Mouse (Mus musculus) brain, embryonic 14.5 days (tissue): ENCODE measurements around the gene Snap25.

ENCODE experiments used
- CTCF ChIP-seq: fragments of 200-500 bp; IDR thresholded peaks from 2 replicates; pipeline ENCODE4 v1.5.1; 2012; ENCODE audit warnings: inconsistent platforms, mild to moderate bottlenecking, moderate library complexity, borderline replicate concordance; ENCODE audit not compliant: insufficient read depth, insufficient read length; ENCODE audit errors: extremely low read depth
- POLR2A ChIP-seq: fragments of 200-500 bp; IDR thresholded peaks from 2 replicates; pipeline ENCODE4 v1.6.1; 2012; ENCODE audit warnings: mild to moderate bottlenecking, inconsistent platforms, borderline replicate concordance; ENCODE audit not compliant: poor library complexity, insufficient read depth, insufficient read length, severe bottlenecking; ENCODE audit errors: extremely low read depth

- TF ChIP-seq CTCF (no peak), POLR2A (no peak)
Measured at GRCm38 (mm10) chr2:136714008-136714411, 757 bp downstream of the Snap25 start.
